Mouse (Mus musculus): ENCODE results near the gene Hoxd12.

Hoxd12 gene

DNA sequence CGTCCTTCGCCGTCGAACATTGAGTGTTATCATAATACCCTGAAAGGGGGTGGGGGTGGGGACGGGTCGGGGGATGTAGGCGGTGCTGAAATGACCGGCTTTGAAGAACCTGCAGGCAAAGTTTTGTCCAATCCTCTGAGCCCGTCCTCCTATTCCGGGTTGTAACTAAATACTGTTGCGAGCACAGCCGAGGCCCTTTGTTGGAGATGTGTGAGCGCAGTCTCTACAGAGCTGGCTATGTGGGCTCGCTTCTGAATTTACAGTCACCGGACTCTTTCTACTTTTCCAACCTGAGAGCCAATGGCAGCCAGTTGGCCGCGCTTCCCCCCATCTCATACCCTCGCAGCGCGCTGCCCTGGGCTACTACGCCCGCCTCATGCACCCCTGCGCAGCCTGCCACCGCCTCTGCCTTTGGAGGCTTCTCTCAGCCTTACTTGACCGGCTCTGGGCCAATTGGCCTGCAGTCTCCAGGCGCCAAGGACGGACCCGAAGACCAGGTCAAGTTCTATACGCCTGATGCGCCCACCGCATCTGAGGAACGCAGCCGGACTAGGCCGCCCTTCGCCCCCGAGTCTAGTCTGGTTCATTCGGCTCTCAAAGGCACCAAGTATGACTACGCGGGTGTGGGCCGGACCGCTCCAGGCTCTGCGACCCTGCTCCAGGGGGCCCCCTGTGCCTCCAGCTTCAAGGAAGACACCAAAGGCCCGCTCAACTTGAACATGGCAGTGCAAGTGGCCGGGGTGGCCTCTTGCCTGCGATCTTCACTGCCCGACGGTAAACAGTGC, at the start of gene Hoxd12:
TSS of gene Hoxd12 (plus strand) at position 133 of the 785 bp plus-strand sequence.
- no peak for DNase-seq (ENCODE audit: low spot score)

DNA sequence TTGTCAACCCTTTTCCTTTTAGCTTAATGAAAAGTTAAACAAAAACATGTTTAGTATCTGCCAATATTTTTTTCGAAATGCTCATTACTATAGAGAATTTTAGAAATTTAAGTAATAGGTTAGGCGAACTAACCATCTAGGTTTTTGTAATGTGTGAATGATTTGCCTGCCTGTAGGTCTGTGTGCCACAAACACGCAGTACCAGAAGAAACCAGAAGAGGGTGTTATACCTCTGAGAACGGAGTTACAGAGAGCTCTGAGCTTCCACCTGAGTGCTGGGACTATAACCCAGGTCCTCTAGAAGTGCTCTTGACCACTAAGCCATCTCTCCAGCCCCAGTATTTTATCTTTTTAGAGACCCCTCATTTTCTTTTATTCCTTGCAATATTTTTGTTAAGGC, 39.4 kb upstream of the Hoxd12 start:
- no peak for DNase-seq (ENCODE audit: low spot score)

DNA sequence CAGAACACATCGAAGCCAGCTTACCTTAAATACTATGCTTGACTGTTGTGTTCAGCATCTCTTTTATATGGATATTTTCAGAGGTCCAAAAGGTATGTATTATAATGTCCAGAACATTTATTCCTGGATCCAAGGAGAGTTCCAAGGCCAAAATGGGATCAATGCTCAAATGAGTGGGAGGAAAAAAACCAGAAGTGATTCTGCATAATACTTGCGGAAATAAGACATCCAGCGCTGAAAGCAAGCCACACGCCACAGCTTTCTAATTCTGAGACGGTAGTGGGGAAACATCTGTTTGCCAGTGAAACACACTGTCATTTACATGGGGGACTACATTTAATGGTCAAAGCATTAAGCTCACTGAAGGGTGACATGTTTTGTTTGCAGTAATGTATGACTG, 32.4 kb upstream of the Hoxd12 start:
- no peak for DNase-seq (ENCODE audit: low spot score)

DNA sequence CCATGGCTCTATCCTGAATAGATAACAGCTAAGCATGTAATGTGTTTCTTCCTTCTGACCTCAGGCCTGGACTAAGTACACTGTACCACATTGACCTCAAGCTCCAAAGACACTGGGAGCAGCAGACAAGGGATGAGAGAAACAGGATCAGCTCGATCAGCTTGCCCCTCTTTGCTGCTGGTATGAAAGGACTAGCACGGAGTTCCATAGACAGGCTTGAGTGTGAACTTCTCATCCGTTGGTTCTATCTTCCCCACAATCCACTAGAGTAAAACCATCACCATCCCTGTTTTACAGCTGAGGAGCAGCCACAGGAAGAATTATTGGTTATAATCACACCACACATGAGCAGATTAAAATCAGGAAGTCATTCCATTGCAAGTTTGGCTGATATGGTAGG, 29.2 kb upstream of the Hoxd12 start:
- DNase-seq (ENCODE audit: low spot score) = no peak

DNA sequence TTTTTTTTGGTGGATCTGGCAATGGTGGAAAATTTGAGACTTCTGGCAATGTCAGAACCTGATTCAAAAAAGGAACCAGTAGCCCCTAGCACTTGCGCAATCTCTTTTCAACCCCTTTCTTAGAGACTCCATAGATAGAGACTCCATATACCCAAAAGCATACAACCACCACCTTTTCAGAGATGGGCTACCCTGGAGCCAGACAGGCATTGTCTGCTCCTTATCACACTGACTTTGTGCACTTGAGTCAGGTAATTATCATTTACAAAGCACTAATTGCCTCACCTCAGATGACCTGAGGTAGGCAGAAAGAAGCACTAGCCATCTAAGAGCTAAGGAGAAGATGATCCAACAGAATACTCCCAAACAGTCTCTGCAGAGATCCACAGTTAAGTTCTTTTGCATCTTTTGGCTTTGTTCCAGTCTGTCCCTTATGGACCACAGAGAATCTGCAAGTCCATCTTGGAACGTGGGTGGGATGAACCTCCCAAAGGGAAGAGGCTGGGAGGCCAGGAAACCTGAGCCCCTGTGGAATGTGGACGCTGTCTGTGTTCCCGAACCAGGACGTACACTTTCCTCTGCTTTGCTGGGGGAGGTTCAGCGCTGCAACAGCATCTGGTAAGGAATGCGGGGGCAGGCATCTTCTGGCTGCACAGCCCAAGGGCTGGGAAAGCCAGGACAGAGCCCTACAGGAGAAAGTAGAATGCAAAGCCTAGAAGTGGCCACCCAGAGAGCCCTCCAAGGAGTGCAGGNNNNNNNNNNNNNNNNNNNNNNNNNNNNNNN, 27.5 kb upstream of the Hoxd12 start:
- DNase-seq (ENCODE audit: low spot score) = no peak

DNA sequence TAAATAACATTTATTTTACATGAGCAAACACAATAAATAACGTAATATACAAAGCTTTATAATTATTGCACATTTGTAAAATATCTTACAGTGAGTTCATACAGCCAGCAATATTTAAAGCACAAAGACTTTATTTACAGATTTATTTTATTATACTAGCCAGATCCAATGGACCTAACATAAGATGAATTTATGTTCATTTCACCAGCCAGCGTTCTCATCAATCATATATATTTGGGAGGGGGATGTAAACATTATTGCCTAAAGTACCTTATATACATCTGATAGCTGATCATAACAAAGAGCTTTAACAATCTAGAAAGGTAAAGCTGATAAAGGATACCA, 21.8 kb upstream of the Hoxd12 start:
- DNase-seq (ENCODE audit: low spot score) = no peak

GRCm38 (mm10) chr2:74653781-74654535, 20.9 kb upstream of the Hoxd12 start:
- no peak for DNase-seq (ENCODE audit: low spot score)

DNA sequence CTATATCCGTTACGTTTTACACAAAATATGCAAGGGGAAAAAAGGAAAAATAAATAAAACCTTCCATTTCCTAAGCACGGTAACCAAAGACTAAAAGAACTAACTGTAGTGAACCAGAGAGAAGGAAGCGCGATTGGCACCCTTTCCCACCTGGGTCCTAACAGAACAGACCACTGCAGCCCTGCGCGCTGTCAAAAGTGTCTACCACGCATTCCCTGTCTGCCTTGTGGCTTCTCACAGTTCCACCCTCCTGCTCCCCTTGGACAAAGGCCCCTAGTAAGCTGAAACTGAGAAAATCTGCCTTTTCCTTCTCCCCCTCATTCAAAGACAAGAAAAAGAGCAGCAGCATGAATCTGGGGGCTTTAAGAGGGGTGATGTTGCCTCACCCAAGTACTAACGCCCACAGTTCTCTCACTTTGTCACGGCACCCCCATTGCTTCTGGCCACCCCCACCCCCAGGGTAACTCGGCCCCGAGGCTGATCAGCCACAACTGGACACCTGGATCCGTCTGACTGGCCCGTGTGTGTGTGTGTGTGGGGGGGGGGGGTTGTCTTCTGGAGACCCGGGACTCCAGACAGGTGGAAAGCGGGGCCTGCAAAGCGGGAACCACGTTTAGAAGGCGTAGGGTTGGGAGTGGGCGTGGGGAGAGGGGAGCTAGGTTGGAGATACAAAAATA, 19.9 kb upstream of the Hoxd12 start:
- DNase-seq (ENCODE audit: low spot score) = no peak

DNA sequence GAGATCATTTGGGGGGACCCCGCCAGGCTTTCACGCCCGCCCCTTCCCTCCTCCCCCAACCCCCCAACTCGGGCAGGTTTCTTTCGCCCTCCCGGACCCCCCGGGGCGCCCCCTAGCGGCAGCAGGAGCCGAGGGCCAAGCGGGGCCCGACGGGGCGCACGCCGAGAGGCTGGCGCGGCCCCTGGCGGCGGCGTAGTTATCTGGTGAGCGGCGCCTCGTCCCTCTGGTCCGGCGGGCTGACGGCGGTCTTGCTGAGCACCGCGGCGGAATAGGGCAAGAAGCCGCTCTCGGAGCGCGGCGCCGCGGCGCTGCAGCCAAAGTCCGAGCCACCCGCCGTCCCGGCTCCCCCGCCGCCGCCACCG, 19.4 kb upstream of the Hoxd12 start:
- peak; percentile 46 for DNase-seq (ENCODE audit: low spot score)

DNA sequence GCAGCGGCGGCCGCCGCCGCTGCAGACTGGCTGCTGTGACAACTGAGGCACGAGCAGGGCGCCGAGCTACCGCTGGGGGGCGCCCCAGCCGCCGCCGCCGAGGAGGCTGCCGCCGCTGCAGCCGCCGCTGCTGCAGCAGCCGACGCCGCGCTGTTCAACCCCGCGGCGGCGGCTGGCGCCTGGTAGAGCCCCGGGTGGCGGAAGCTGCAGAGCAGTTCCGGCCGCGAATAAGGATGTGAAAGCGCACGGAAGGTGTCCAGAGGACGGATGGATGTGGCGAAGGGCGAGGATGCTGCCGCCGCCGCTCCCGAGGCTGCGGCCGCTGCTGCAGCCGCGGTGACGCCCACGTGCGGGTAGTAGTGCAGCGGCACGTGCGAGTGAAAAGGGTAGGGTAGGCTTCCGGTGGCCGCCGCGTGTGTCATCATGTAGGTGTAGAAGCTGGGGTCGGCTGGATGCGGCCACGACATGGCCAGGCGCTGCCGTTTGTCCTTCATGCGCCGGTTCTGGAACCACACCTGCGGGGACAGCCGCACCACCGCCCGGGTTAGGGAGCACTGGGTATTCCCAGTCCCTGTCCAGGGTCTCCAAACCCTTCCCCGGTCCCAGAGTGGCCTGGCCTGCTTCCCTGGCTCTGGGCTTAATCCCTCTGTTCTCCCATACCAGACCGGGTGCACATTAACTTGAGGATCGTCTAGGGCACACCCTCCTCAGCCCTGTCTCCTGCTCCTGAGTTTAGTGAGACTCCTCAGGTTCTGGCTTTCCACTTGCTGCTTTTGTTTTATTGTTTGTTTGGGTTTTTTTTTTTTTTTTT, 18.8 kb upstream of the Hoxd12 start:
- DNase-seq (ENCODE audit: low spot score) = no peak

DNA sequence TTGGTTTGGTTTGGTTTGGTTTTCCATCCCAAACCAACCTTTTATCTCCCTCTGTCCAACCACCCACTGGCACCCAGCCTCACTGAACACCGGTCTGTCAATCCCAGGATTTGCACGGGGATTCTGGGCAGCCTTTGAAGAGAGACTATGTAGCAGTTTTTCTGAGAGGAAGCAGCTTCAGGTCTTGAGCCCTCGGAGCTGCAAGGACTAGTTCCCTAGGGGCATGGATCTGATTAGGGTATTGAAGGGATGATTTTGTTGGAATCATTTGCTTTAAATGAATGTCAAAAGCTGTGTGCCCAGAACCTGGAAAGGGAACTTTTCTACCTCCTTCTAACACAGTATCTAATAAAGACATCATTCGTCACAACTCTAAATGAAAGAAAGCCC, 18.2 kb upstream of the Hoxd12 start:
- DNase-seq (ENCODE audit: low spot score) = no peak

- no peak for DNase-seq (ENCODE audit: low spot score)
Measured at GRCm38 (mm10) chr2:74657251-74658023, 17.4 kb upstream of the Hoxd12 start.

GRCm38 (mm10) chr2:74658024-74658666, 16.7 kb upstream of the Hoxd12 start:
- DNase-seq (ENCODE audit: low spot score) = no peak

GRCm38 (mm10) chr2:74658667-74659371, 16.0 kb upstream of the Hoxd12 start:
- DNase-seq (ENCODE audit: low spot score) = no peak

- no peak for DNase-seq (ENCODE audit: low spot score)
Measured at GRCm38 (mm10) chr2:74659507-74660005, 15.3 kb upstream of the Hoxd12 start, which contains the start of gene Evx2. Gene Evx2 (minus strand): TSS chr2:74659557.

- no peak for DNase-seq (ENCODE audit: low spot score)
Measured at GRCm38 (mm10) chr2:74660421-74661375, 14.1 kb upstream of the Hoxd12 start.

DNA sequence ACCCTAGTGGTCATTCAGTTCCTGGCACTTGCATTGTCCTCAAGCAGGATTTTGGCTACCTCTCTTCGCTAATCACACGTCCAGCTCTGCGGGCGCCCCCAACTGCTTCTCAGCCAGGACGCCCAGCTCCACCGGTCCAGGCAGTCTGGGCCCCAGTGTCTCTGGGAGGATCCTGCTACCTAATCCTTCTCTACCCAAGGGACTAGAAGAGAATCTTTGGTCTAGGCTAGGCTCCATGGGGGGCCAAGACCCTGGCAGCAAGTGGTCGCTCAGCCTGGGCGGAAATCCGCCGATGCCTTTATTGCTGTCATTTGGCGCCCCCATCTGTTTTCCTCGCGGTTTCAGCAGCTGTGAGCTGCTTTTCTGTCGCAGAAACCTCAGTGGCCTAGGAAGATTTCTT, 13.1 kb upstream of the Hoxd12 start:
- peak; percentile 34 for DNase-seq (ENCODE audit: low spot score)

DNA sequence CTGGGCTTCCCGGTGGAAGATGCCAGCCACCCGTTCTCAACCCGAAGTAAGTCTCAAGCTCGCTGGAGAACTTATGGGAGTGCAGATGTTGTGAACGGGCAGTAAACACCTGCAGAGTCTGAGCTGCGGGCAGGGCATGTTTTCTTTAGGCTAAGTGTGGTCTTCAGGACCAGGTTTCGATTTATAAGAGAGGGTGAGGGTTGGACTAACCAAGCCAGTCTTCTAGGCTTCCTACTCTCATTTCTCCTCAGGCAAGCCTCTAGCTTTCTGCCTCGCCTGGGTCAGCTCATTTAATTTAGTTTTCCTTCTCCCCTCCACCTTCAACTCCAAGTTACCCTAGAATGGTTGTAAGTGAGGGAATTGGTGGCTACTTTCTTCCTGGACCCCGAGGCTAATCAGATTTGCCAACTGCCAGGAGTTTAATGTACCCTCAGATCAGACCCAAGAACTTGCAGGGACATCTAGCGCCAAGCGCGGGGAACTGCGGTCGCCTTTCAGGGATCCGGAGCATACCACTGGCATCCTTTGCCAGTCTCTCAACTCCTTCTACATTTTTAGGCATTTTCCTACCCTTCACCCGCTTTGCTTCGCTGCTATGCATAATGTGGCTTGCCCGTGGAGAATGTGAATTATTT, 11.4 kb upstream of the Hoxd12 start:
- peak; percentile 55 for DNase-seq (ENCODE audit: low spot score)
